Mouse (Mus musculus) cerebellum, postnatal 25 days (tissue): ENCODE measurements at regions not wholly inside any gene's neighbourhood (a gene's known extent, or its start where the extent isn't known, plus 50 kb on each side); places are given as distances from the start of the nearest gene placed in this dataset.

Experiments
- DNase-seq, 2 experiments: peaks; one replicate each; pipeline ENCODE4 v3.0.0; 2021; ENCODE audit warnings: mixed read lengths in 2 of 2

- DNase-seq: no peak
Measured at GRCm38 (mm10) chr1:19290098-19290497, 81.4 kb downstream of the Tfap2b start.

- no peak for DNase-seq
Measured at GRCm38 (mm10) chr1:19321598-19321997, 112.9 kb downstream of the Tfap2b start.

- no peak for DNase-seq
Measured at GRCm38 (mm10) chr1:19336062-19336461, 127.3 kb downstream of the Tfap2b start.

GRCm38 (mm10) chr1:19337207-19337606, 128.5 kb downstream of the Tfap2b start:
- no peak for DNase-seq

- no peak for DNase-seq
Measured at GRCm38 (mm10) chr1:19344445-19344844, 135.7 kb downstream of the Tfap2b start.

GRCm38 (mm10) chr1:19350495-19350894, 141.8 kb downstream of the Tfap2b start:
- no peak for DNase-seq

- DNase-seq: no peak
Measured at GRCm38 (mm10) chr1:19384856-19385255, 176.1 kb downstream of the Tfap2b start.

- DNase-seq: no peak
Measured at GRCm38 (mm10) chr1:19388864-19389505, 180.3 kb downstream of the Tfap2b start.

GRCm38 (mm10) chr1:19407556-19407955, 198.8 kb downstream of the Tfap2b start:
- DNase-seq: no peak

GRCm38 (mm10) chr1:19412345-19412744, 203.6 kb downstream of the Tfap2b start:
- DNase-seq: no peak

- peak in 1 of 2 experiments; percentile 13 for DNase-seq
Measured at GRCm38 (mm10) chr1:19421116-19421515, 212.4 kb downstream of the Tfap2b start.

- peak in 1 of 2 experiments; percentile 17 for DNase-seq
Measured at GRCm38 (mm10) chr1:19450786-19451185, 242.1 kb downstream of the Tfap2b start.

GRCm38 (mm10) chr1:19458646-19459441, 250.1 kb downstream of the Tfap2b start:
- no peak for DNase-seq

GRCm38 (mm10) chr1:19459876-19460275, 251.2 kb downstream of the Tfap2b start:
- no peak for DNase-seq

- DNase-seq: no peak
Measured at GRCm38 (mm10) chr1:19473561-19473960, 264.8 kb downstream of the Tfap2b start.
